Mouse (Mus musculus) cerebellum, adult 9-11 months (tissue): Measurements from ENCODE around the gene Krtap4-8.
"Not testable (repeated sequence)": the region's sequence is repeated elsewhere in the genome, so short reads cannot be mapped to it uniquely, and the experiment has no call there.

Experiments
- DNase-seq: peaks from one replicate; pipeline ENCODE4 v3.0.0; 2022

Krtap4-8 gene

GRCm38 (mm10) chr11:99780604-99781003 is at the start of gene Krtap4-8:
Gene Krtap4-8, minus strand, starts transcription at chr11:99780704.
- no peak for DNase-seq

GRCm38 (mm10) chr11:99815566-99815965 is 35.1 kb upstream of the Krtap4-8 start, which contains the start of gene Gm11564:
Gene Gm11564, minus strand, starts transcription at chr11:99815666.
- DNase-seq = not testable (repeated sequence)

- DNase-seq = not testable (repeated sequence)
Observed at GRCm38 (mm10) chr11:99809792-99810191, 29.3 kb upstream of the Krtap4-8 start, which contains the start of gene Krtap4-13. Gene Krtap4-13, minus strand, starts transcription at chr11:99809892.

GRCm38 (mm10) chr11:99804346-99804745 is 23.8 kb upstream of the Krtap4-8 start, which contains the start of gene Gm11554:
Gene Gm11554, minus strand, starts transcription at chr11:99804446.
- not testable (repeated sequence) for DNase-seq

GRCm38 (mm10) chr11:99798832-99799231 is 18.3 kb upstream of the Krtap4-8 start, which contains the start of gene Gm11569:
Gene Gm11569, minus strand, starts transcription at chr11:99798932.
- not testable (repeated sequence) for DNase-seq

GRCm38 (mm10) chr11:99793367-99793766 is 12.9 kb upstream of the Krtap4-8 start, which contains the start of gene Gm11596:
Gene Gm11596, minus strand, starts transcription at chr11:99793467.
- no peak for DNase-seq

- not testable (repeated sequence) for DNase-seq
Observed at GRCm38 (mm10) chr11:99784900-99785299, 4.4 kb upstream of the Krtap4-8 start, which contains the start of gene Krtap4-9. Gene Krtap4-9, plus strand, starts transcription at chr11:99785200.

- DNase-seq = no peak
Observed at GRCm38 (mm10) chr11:99778401-99778800, 2.1 kb downstream of the Krtap4-8 start.

- DNase-seq = not testable (repeated sequence)
Observed at GRCm38 (mm10) chr11:99772813-99773212, 7.7 kb downstream of the Krtap4-8 start, which contains the start of gene Gm11595. Gene Gm11595, minus strand, starts transcription at chr11:99772913.

- DNase-seq = no peak
Observed at GRCm38 (mm10) chr11:99768410-99768809, 12.1 kb downstream of the Krtap4-8 start.

- no peak for DNase-seq
Observed at GRCm38 (mm10) chr11:99758877-99759276, 21.6 kb downstream of the Krtap4-8 start.

GRCm38 (mm10) chr11:99743985-99744384 is 36.5 kb downstream of the Krtap4-8 start:
- DNase-seq = no peak

- DNase-seq = no peak
Observed at GRCm38 (mm10) chr11:99734190-99734589, 46.3 kb downstream of the Krtap4-8 start, which contains the start of gene Gm14180. Gene Gm14180, minus strand, starts transcription at chr11:99734290.
